ENCODE assay signal across 10 mouse cellular contexts in the genomic region with DNA sequence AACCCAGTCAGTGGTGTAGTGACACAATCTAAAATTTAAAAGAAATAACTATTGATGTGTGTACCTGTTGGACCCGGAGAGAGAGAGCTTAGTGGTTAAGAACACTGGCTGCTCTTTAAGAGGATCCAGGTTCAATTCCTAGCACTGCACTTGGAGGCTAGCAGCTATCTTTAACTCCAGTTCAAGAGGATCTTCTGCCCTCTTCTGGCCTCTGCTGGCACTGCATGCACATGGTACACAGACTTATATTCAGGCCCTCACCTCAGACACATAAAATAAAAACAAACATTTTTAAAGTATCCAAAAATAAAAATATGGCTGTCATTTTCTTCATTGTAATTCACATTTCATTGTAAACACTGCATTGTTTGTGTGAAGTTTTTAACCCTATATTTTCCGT. TPM values are rescaled to one million over a fixed set of nuclear protein-coding genes. Genes with fewer than 3 reads are reported as not detected.
DNase-seq lines count a peak whose midpoint lies in the region; TF ChIP-seq lines count a peak whose summit lies in the region.
"Had no signal": no experiment of that assay in that cellular context is flagged by ENCODE, and none has a peak within 500 bp of the region (broad histone marks: within the 10 kb centered on the region; RNA-seq: fewer than 3 reads in every experiment).

No protein-coding gene starts in this region.

- TF ChIP-seq CTCF in layer of hippocampus, adult 2 months (conservative IDR thresholded peaks at IDR 0.05) = peak; percentile 69

- no peak overlapping the region for H3K4me3 ChIP-seq in layer of hippocampus, adult 2 months
- H3K4me3 ChIP-seq: embryonic facial prominence, embryonic 13.5 days; liver, embryonic 15.5 days had no signal

- H3K27ac ChIP-seq in layer of hippocampus, adult 2 months = no peak overlapping the region
- H3K27ac ChIP-seq: embryonic facial prominence, embryonic 13.5 days; liver, embryonic 15.5 days had no signal

- peak; percentile 33 to 42 for DNase-seq in adrenal gland, postnatal 36 days
- DNase-seq in adrenal gland, adult 18-20 months (ENCODE audit: low spot score in 2 of 2) = no peak
- no peak for DNase-seq in layer of hippocampus, adult 2 months (ENCODE audit: low spot score in 2 of 2)
- DNase-seq in layer of hippocampus, adult 9-10 months (ENCODE audit: low spot score) = no peak
- DNase-seq in NIH3T3 (ENCODE audit: low read depth) = peak; percentile 27
- peak; percentile 17 to 18 for DNase-seq in lung, postnatal 4 days
- DNase-seq in left cerebral cortex, adult 11 months (ENCODE audit: low spot score) = no peak
- no peak for DNase-seq in yolk sac, embryonic 10.5 days (ENCODE audit: low spot score)

RNA-seq across cellular contexts. Expression of gene Galnt15, which starts 27.9 kb away (rescaled TPM):
- total RNA-seq in adrenal gland, postnatal 36 days (2021) = 1 to 10 TPM; 5.3 to 9.9 TPM
- 10 to 100 TPM in 1 of 2 experiments, 1 to 10 TPM in 1; 9.1 to 10.7 TPM for total RNA-seq in adrenal gland, adult 18-20 months (2021)
- total RNA-seq in layer of hippocampus, adult 2 months (2021) = 1 to 10 TPM; 2.3 to 2.4 TPM

RNA-seq across cellular contexts. Expression of gene Oxnad1, which starts 28.5 kb away (rescaled TPM):
- total RNA-seq in adrenal gland, postnatal 36 days (2021) = 10 to 100 TPM; 33.9 to 40.8 TPM
- 10 to 100 TPM; 32.5 to 45.4 TPM for total RNA-seq in adrenal gland, adult 18-20 months (2021)
- 10 to 100 TPM; 11.5 to 16.4 TPM for total RNA-seq in layer of hippocampus, adult 2 months (2021)

RNA-seq across cellular contexts. Expression of gene Dph3, which starts 28.9 kb away (rescaled TPM):
- 10 to 100 TPM; 61.1 to 72.5 TPM for total RNA-seq in adrenal gland, postnatal 36 days (2021)
- total RNA-seq in adrenal gland, adult 18-20 months (2021) = 10 to 100 TPM; 56.0 to 61.3 TPM
- 10 to 100 TPM; 31.8 to 35.9 TPM for total RNA-seq in layer of hippocampus, adult 2 months (2021)

Comparison
In these comparisons a context has a peak if more than half of its experiments do, and no peak if none do; other contexts are left out.
1. DNase-seq: peak in adrenal gland, postnatal 36 days (2 of 2), NIH3T3 (single experiment) and lung, postnatal 4 days (2 of 2); none in adrenal gland, adult 18-20 months (0 of 2), layer of hippocampus, adult 2 months (0 of 2), layer of hippocampus, adult 9-10 months (single experiment), left cerebral cortex, adult 11 months (single experiment) and yolk sac, embryonic 10.5 days (single experiment).